Mouse (Mus musculus): ENCODE measurements around the gene Hoxd9.

The Hoxd9 gene

DNA sequence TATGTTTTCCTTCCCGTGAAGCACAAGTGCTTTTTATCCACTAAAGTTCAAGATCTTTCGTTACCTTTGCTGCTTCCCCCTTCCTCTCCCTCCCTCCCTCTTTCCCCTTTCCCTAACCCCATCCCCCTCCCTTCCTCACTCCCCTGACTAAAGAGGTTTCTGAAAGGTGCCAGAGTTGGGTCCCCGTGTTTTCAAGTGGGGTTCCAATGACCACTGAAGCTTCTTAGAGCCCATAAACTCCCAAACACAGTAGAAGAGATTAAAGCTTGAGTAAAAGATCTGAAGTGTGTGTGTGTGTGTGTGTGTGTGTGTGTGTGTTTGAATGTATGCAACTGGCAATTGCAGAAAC, 28.3 kb upstream of the Hoxd9 start:
- DNase-seq: no peak

DNA sequence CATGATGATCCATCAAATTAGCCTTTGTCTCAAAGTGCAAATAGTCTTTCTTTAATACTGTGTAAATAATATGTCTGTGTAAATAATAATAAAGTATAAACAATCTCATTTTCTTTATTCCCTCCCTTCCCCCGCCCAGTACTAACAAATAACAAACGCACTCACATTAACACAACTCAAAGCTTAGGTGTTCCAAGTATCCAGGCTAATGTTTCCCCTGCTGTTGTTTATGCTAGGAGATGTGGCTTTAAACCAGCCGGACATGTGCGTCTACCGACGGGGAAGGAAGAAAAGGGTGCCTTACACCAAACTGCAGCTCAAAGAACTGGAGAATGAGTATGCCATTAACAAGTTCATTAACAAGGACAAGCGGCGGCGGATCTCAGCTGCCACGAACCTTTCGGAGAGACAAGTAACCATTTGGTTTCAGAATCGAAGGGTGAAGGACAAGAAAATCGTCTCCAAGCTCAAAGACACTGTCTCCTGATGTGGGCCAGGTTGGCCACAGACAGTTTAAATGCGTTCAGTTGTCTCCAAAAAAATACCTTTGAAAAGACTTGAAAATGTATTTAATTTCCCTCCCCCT, 27.8 kb upstream of the Hoxd9 start:
- no peak for DNase-seq

DNA sequence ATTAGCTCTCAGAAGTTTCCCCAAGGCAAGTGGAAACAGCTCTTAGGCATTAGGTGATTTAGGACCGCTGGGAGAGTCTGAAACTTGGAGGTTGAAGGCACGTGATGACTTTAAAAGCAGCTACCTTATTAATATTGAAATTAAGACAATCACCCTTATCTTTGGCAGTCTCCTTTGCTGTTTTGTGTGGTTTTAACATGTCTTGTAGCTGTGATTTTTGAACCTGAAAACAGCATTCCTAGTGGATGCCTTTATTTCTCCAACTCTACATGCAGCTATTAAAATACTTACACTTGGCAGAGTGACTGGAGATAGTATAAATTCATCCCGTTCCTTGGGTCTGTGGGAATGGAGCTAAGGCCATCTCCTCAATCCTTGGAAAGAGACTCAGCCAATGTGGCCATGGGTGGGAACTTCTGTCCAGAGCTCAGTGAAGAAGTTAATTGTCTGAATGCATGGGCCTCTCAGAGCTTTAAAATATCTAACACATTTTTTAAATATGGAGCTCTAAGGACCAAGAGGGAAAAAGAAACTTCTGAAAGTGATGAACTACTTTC, 26.8 kb upstream of the Hoxd9 start:
- no peak for DNase-seq

GRCm38 (mm10) chr2:74671847-74672246, 25.7 kb upstream of the Hoxd9 start:
- no peak for DNase-seq

GRCm38 (mm10) chr2:74672481-74673362, 24.8 kb upstream of the Hoxd9 start:
- DNase-seq: peak in 1 of 2 experiments; percentile 55

GRCm38 (mm10) chr2:74673835-74674425, 23.6 kb upstream of the Hoxd9 start:
- no peak for DNase-seq

GRCm38 (mm10) chr2:74674881-74675665, 22.5 kb upstream of the Hoxd9 start, which contains the start of gene Hoxd12:
Gene Hoxd12, plus strand, starts transcription at chr2:74675013.
- DNase-seq: peak in 1 of 2 experiments; percentile 3

DNA sequence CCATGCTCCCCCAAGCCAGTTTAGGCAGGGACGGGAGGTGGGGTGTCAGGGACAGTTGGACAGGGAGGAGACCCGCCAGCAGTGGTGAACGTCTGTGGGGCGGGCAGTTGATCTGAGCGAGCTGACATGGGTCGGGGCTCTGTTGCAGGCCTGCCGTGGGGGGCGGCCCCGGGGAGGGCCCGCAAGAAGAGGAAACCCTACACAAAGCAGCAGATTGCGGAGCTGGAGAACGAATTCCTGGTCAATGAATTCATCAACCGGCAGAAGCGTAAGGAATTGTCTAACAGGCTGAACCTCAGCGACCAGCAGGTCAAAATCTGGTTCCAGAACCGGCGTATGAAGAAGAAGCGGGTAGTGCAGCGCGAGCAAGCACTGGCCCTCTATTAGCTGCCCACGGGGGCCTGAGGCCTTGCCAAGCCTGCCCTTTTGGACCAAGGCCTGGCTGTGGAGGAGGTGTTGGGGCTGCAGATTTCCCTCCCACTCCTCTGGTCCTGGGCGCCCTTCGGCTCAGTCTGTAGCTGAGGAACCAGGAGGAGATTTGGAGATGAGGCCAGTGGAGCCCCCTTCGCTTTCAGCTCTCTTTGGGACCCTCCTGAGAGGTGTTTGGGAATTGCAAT, 21.8 kb upstream of the Hoxd9 start:
- no peak for DNase-seq

DNA sequence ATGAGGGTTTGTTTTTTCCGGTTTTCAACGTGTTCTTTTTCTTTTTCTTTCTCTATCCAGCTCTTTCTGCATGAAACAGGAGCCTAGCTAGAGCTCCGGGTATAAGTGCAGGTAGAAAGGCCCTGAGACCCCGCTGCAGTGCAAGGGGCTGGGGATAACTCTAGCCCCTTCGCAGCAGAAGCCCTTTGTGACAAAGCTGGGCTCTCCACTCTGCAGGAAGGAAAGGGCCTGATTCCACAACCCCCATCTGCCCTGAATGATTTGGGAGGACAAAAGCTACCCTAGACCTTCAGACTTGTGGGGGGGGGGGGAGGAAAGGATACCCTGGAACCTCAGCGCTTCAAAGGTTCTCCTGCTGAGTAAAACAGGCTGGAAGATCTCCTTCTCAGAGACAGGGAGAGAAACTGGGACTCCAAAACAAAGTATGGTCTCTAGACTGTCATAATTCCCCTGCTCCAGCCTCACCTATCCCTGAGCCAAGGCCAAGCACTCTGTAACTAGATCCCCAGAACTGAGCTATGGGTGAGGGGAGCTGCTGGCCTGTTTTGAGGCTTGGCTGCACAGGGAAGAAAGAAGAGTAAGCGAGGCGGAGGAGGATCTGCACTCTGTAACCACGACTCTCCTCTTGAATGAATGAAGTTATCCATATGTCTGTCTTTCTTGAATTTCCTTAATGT, 21.0 kb upstream of the Hoxd9 start:
- DNase-seq: no peak

DNA sequence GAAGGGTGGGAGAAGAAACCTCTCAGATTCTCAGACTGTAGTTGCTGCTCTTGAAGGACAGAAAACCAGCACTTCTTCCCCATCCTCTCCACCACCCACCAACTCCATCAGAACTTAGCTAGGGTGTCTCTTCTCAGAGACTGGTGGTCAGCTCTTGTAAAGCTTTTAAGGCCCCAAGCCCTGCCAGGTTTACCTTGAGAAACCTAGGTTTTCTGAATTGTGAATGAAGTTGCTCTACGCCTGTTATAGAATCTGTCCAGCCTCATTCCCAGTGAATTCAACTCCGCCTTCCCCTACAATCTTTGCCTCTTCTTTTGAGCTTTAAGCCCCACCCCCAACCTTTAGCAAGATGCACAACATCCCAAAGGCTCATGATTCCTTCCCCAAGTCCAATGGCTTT, 20.4 kb upstream of the Hoxd9 start:
- DNase-seq: no peak

GRCm38 (mm10) chr2:74678891-74679595, 18.5 kb upstream of the Hoxd9 start, which contains the start of gene Hoxd11:
Gene Hoxd11, plus strand, starts transcription at chr2:74679557.
- no peak for DNase-seq

DNA sequence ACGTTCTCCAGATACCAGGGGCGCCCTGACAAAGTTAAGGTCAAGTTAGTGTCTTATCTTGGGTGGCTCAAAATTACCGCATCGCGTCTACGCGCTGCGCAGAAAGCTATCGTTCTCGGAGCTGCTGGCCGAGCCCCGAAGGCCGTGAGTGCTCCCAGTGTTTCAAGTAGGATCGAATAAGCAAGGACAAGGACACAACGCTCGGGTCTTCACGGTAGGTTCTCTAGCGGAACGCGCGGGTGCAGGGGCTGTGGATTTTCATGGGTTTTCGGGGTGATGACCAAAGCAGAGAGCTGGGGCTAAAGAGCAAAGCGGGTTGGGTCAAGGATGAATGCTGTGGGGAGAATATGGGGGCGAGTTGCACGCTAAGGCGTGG, 17.9 kb upstream of the Hoxd9 start:
- DNase-seq: no peak

DNA sequence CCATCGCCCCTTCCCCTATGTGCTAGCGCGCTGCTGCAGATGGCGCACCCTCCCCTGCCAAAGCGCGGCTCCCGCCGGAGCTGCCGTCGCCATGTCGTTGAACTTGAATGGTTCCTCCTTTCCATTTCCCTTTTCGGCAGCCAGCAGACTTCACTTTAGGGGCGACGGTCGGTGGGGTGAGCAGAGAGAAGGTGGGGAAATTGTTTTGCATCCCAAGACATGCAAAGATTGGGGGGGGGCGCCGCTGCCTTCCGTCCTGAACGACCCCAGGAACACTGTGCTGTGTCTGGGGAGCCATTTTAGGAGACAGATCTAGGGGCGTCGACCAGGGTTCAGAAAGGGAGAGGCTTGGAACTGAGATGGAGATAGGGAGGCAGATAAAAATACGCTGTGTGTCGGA, 17.5 kb upstream of the Hoxd9 start:
- no peak for DNase-seq

GRCm38 (mm10) chr2:74680561-74681398, 16.7 kb upstream of the Hoxd9 start:
- no peak for DNase-seq

DNA sequence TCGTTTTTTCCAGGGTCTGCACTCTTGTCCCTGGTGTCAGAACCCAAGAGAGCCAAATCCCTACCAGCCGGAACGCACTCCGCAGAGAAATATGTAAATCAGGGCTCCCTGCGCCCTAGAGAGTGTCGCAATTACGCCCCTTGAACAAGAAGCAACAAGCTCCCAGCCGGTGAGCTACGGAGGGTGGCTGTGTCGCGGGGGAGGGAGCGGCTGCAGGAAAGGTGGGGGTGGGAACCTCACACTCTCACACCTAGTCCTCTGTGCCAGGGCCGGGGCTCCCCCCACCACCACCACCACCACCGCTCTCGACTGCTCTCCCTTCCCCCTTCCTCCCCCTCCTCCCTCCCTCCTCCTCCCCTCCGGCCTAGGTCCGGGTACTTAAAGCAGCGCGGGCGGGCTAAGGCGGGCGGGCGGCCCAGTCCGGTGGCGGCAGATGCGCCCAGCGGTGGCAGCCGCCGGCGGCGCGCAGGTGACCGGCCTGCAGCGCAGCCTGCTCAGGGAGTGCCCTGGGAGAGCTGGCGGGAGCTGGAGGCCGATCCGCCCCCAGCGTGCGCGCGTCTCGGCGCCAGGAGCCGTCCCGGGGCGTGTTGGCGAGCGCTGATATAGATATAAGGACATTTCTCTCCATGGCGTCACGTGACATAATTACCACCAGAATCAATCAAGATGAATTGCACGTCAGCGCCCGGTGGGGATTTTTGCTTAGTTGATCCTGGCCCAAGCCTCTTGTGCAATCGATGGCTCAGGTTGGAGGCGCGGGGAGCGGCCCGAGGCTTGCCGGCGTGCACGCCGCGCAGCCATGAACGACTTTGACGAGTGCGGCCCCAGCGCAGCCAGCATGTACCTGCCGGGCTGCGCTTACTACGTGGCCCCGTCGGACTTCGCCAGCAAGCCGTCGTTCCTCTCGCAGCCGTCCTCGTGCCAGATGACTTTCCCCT, 15.7 kb upstream of the Hoxd9 start:
- no peak for DNase-seq

DNA sequence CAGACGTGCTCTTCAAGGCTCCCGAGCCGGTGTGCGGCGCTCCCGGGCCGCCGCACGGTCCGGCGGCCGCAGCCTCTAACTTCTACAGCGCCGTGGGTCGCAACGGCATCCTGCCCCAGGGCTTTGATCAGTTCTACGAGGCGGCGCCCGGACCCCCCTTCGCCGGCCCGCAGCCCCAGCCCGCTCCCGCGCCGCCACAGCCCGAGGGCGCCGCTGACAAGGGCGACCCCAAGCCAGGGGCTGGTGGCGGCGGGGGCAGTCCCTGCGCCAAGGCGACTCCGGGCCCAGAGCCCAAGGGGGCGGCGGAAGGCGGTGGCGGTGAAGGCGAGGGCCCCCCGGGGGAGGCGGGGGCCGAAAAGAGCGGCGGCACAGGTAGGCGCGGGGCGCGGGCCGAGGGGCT, 14.7 kb upstream of the Hoxd9 start:
- DNase-seq: no peak

DNA sequence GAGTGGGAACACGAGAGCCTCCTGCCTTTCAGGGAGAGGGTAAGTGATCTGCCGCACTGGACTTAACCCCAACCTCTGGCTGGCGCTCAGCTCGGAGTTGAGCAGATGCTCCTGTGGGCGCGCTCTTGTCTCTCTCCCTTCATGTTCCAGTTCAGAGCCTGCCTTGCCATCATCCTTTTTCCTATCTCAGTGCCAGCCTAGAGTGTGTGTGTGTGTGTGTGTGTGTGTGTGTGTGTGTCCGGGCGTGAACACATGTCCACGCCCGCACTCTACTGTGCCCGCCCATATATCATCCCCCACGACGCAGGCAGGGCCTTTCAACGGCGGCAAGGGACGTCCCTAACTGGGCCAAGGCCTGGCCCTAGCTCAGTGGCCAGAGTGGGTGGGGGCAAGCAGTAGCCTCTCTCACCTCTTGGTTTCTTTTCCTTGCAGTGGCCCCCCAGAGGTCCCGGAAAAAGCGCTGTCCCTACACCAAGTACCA, 14.0 kb upstream of the Hoxd9 start:
- DNase-seq: no peak

DNA sequence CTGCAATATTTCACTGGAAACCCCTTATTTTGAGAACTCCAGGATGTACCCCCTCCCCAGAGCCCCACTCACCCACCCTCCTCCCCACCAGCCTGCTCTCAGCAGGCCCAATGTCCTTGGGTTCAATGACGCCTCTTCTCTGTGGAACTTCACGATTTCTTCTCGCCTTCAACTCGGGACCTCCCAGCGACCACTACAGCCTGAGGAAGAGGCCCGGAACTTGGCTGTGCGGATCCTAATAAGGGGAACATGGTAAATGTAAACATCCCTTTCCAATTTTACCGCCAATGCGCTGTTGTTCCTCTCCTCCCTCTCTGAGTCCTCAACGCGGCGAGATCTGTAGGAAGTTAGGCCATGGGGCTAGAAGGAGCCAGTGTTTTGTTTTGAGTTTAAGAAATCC, 13.4 kb upstream of the Hoxd9 start:
- no peak for DNase-seq

DNA sequence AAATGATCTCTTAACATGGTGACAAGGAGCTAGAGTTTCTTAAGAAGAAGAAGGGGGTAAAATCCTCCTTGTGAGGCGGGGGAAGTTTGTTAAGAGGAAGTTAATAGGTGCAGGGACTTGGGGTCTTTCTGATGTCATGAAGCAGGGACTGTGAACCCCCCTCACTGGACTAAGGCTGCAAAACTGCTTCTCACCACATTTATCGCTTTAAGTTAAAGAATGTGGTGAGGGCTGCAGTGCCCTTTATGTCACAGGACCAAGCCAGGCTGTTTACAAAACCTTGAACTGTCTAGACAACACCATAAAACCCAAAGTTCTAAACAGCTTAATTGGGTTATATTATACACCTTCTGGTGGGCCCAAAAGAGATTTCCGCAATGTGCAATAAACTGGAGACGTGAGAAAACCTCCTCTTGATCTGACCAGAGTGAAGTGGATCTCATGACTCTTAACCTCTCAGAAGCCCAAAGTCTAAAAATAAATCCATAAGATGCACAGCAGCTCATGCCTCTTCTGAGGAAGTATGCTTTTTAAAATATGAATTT, 12.4 kb upstream of the Hoxd9 start:
- DNase-seq: no peak
